Mouse (Mus musculus) heart, embryonic 12.5 days (tissue): ENCODE data around the gene Defb25. TPM values are rescaled to one million over a fixed set of nuclear protein-coding genes. Genes with fewer than 3 reads are reported as not detected.

Experiments
- polyA plus RNA-seq: library from polyadenylated mRNA; unstranded; fragments of >200 nt; fragmentation: Nextera tagmentation; extraction: Ambion mirVana; gene quantifications from 2 replicates; pipeline ENCODE4 v1.2.1, GENCODE M21; 2016

The Defb25 gene
- polyA plus RNA-seq, 1 experiment from 2014 or later: not detected

Other genes with a start within 250 kb of the Defb25 start
- gene Nrsn2, start 246.4 kb downstream of the Defb25 start, polyA plus RNA-seq: 3.4 and 3.8 TPM in 2 replicates
- 11.5 TPM in 2 replicates for gene Sox12, start 225.0 kb downstream of the Defb25 start, polyA plus RNA-seq
- gene Zcchc3, start 208.0 kb downstream of the Defb25 start, polyA plus RNA-seq: 61.4 and 64.9 TPM in 2 replicates
- 1.7 and 2.1 TPM in 2 replicates for gene 6820408C15Rik, start 207.5 kb downstream of the Defb25 start, polyA plus RNA-seq
- gene Defb23, start 158.4 kb downstream of the Defb25 start, polyA plus RNA-seq: not detected in 2 replicates
- not detected in 2 replicates for gene Defb20, start 146.0 kb downstream of the Defb25 start, polyA plus RNA-seq
- not detected in 2 replicates for gene Defb22, start 132.9 kb downstream of the Defb25 start, polyA plus RNA-seq
- gene Defb26, start 111.4 kb downstream of the Defb25 start, polyA plus RNA-seq: not detected in 2 replicates
- gene Defb28, start 104.8 kb downstream of the Defb25 start, polyA plus RNA-seq: not detected in 2 replicates
- gene Defb29, start 83.0 kb downstream of the Defb25 start, polyA plus RNA-seq: not detected in 2 replicates
- gene Gm17416, start 53.7 kb downstream of the Defb25 start, polyA plus RNA-seq: not detected in 2 replicates
- not detected in 2 replicates for gene Defb21, start 50.3 kb downstream of the Defb25 start, polyA plus RNA-seq
- gene Defb19, start 42.7 kb downstream of the Defb25 start, polyA plus RNA-seq: 0.88 and 0.98 TPM in 2 replicates
- not detected in 2 replicates for gene Defb45, start 23.7 kb downstream of the Defb25 start, polyA plus RNA-seq
- gene Defb36, start 18.7 kb downstream of the Defb25 start, polyA plus RNA-seq: not detected in 2 replicates
- 9.5 and 10.1 TPM in 2 replicates for gene Rem1, start 3.9 kb upstream of the Defb25 start, polyA plus RNA-seq
- gene H13, start 46.4 kb upstream of the Defb25 start, polyA plus RNA-seq: 87.5 and 91.9 TPM in 2 replicates
- 23.1 and 25.2 TPM in 2 replicates for gene Mcts2, start 64.0 kb upstream of the Defb25 start, polyA plus RNA-seq
- gene Id1, start 113.2 kb upstream of the Defb25 start, polyA plus RNA-seq: 87.7 and 90.9 TPM in 2 replicates
- 18.9 and 20.8 TPM in 2 replicates for gene Cox4i2, start 131.1 kb upstream of the Defb25 start, polyA plus RNA-seq
- gene Bcl2l1, start 208.7 kb upstream of the Defb25 start, polyA plus RNA-seq: 83.0 and 85.9 TPM in 2 replicates
- 65.6 and 74.1 TPM in 2 replicates for gene Tpx2, start 224.9 kb upstream of the Defb25 start, polyA plus RNA-seq